Mouse (Mus musculus) kidney, adult 2 months (tissue): ENCODE data around the gene Cyb5rl.

Experiments used
- CTCF ChIP-seq: fragments of 200-500 bp; conservative IDR thresholded peaks from 2 replicates; pipeline ENCODE4 v1.5.1; 2011; ENCODE audit warnings: low read depth, mild to moderate bottlenecking, control low read depth, low read length, moderate library complexity, mixed read lengths; ENCODE audit not compliant: insufficient read depth, insufficient read length
- POLR2A ChIP-seq: fragments of 200-500 bp; IDR thresholded peaks from one replicate; pipeline ENCODE4 v1.6.1; 2011; ENCODE audit warnings: low read depth, low read length, control low read depth

- TF ChIP-seq CTCF (no peak), POLR2A (no peak)
Measured at GRCm38 (mm10) chr4:107126389-107126788, 59.6 kb downstream of the Cyb5rl start.
